Mouse (Mus musculus): Measurements from ENCODE around the gene Ccdc185. TPM values are rescaled to one million over a fixed set of nuclear protein-coding genes. Genes with fewer than 3 reads are reported as not detected.

The Ccdc185 gene
- polyA plus RNA-seq, 1 experiment: not detected

GRCm38 (mm10) chr1:182711360-182711933, 37.5 kb downstream of the Ccdc185 start:
- H3K36me3 ChIP-seq (ENCODE audit: control insufficient read depth, insufficient read depth, low read length): no peaks in the 10 kb centered on the region
- TF ChIP-seq CTCF (IDR thresholded peaks at IDR 0.05; ENCODE audit: extremely low read depth, insufficient read length, insufficient replicate concordance, low read depth, low read length) (no peak), POLR2A (IDR thresholded peaks at IDR 0.05; ENCODE audit: low read depth, low read length) (no peak)
- WGBS: 36% methylated on average over 7 of the region's 7 CpGs
- no peak overlapping the region for H3K4me3 ChIP-seq (ENCODE audit: low read depth, low read length)
- no peak overlapping the region for H3K27ac ChIP-seq (ENCODE audit: insufficient read depth, low read depth, low read length)
- no peaks in the 10 kb centered on the region for H3K4me1 ChIP-seq (ENCODE audit: control insufficient read depth, insufficient read depth, insufficient read length, low read length)
- no peaks in the 10 kb centered on the region for H3K27me3 ChIP-seq (ENCODE audit: control insufficient read depth, insufficient read depth, low read length)

- Histone ChIP-seq H3K27ac (ENCODE audit: insufficient read depth, low read depth, low read length) (no peak overlapping the region), H3K36me3 (ENCODE audit: control insufficient read depth, insufficient read depth, low read length) (no peaks in the 10 kb centered on the region), H3K4me3 (ENCODE audit: low read depth, low read length) (no peak overlapping the region), H3K27me3 (ENCODE audit: control insufficient read depth, insufficient read depth, low read length) (no peaks in the 10 kb centered on the region), H3K4me1 (ENCODE audit: control insufficient read depth, insufficient read depth, insufficient read length, low read length) (no peaks in the 10 kb centered on the region)
- 86% methylated on average over 4 of the region's 4 CpGs for WGBS
- TF ChIP-seq POLR2A (IDR thresholded peaks at IDR 0.05; ENCODE audit: low read depth, low read length) (no peak), CTCF (IDR thresholded peaks at IDR 0.05; ENCODE audit: extremely low read depth, insufficient read length, insufficient replicate concordance, low read depth, low read length) (no peak)
Measured at GRCm38 (mm10) chr1:182707459-182707858, 41.5 kb downstream of the Ccdc185 start.

- Histone ChIP-seq H3K4me1 (ENCODE audit: control insufficient read depth, insufficient read depth, insufficient read length, low read length) (no peaks in the 10 kb centered on the region), H3K36me3 (ENCODE audit: control insufficient read depth, insufficient read depth, low read length) (no peaks in the 10 kb centered on the region), H3K4me3 (ENCODE audit: low read depth, low read length) (no peak overlapping the region), H3K27ac (ENCODE audit: insufficient read depth, low read depth, low read length) (no peak overlapping the region), H3K27me3 (ENCODE audit: control insufficient read depth, insufficient read depth, low read length) (no peaks in the 10 kb centered on the region)
- 5% methylated on average over 2 of the region's 2 CpGs for WGBS
- TF ChIP-seq CTCF (IDR thresholded peaks at IDR 0.05; ENCODE audit: extremely low read depth, insufficient read length, insufficient replicate concordance, low read depth, low read length) (no peak), POLR2A (IDR thresholded peaks at IDR 0.05; ENCODE audit: low read depth, low read length) (no peak)
Measured at GRCm38 (mm10) chr1:182704882-182705281, 44.1 kb downstream of the Ccdc185 start.

- H3K4me3 ChIP-seq (ENCODE audit: low read depth, low read length): no peak overlapping the region
- 66% methylated on average over 9 of the region's 9 CpGs for WGBS
Measured at GRCm38 (mm10) chr1:182699392-182700347, 49.3 kb downstream of the Ccdc185 start.

More at GRCm38 (mm10) chr1:182699392-182700347, 49.3 kb downstream of the Ccdc185 start:
- TF ChIP-seq CTCF (IDR thresholded peaks at IDR 0.05; ENCODE audit: extremely low read depth, insufficient read length, insufficient replicate concordance, low read depth, low read length) (no peak), POLR2A (IDR thresholded peaks at IDR 0.05; ENCODE audit: low read depth, low read length) (no peak)
- H3K27me3 ChIP-seq (ENCODE audit: control insufficient read depth, insufficient read depth, low read length): no peaks in the 10 kb centered on the region
- H3K4me1 ChIP-seq (ENCODE audit: control insufficient read depth, insufficient read depth, insufficient read length, low read length): no peaks in the 10 kb centered on the region
- no peaks in the 10 kb centered on the region for H3K36me3 ChIP-seq (ENCODE audit: control insufficient read depth, insufficient read depth, low read length)
- H3K27ac ChIP-seq (ENCODE audit: insufficient read depth, low read depth, low read length): no peak overlapping the region

Other genes starting within 250 kb of the Ccdc185 start
- 6.6 and 6.7 TPM in 2 replicates for gene Capn2, start 231.6 kb downstream of the Ccdc185 start, polyA plus RNA-seq (2012; rRNA removed)
- 2.4 and 4.7 TPM in 2 replicates for gene Capn8, start 184.2 kb downstream of the Ccdc185 start, polyA plus RNA-seq (2012; rRNA removed)
- gene Susd4, start 14.7 kb upstream of the Ccdc185 start, polyA plus RNA-seq (2012; rRNA removed): 0.41 and 0.55 TPM in 2 replicates
- 0.46 and 0.49 TPM in 2 replicates for gene Tlr5, start 205.6 kb upstream of the Ccdc185 start, polyA plus RNA-seq (2012; rRNA removed)

Measured in small intestine, adult 2 months (tissue).